Mouse (Mus musculus): Measurements from ENCODE around the gene Noct.

- TF ChIP-seq CTCF (IDR thresholded peaks at IDR 0.05; ENCODE audit: low read depth) (no peak), EP300 (IDR thresholded peaks at IDR 0.05; ENCODE audit: low read depth) (no peak)
Observed at GRCm38 (mm10) chr3:51258070-51258469, 33.8 kb downstream of the Noct start.

Measured in heart, postnatal 0 days (tissue).